Mouse (Mus musculus) ES-Bruce4 (cell line): ENCODE data around the gene Ephb1.

ENCODE experiments used
- CTCF ChIP-seq: IDR thresholded peaks from one replicate; pipeline ENCODE4 v1.8.1; 2011; ENCODE audit warnings: low read depth, low read length
- POLR2A ChIP-seq: IDR thresholded peaks from one replicate; pipeline ENCODE4 v1.8.1; 2011; ENCODE audit warnings: low read length; ENCODE audit not compliant: insufficient read depth

- TF ChIP-seq POLR2A = no peak
- no peak for TF ChIP-seq CTCF
Observed at GRCm38 (mm10) chr9:102309278-102309677, 45.2 kb downstream of the Ephb1 start.
